ENCODE assay signal across 9 mouse cellular contexts in the genomic region with DNA sequence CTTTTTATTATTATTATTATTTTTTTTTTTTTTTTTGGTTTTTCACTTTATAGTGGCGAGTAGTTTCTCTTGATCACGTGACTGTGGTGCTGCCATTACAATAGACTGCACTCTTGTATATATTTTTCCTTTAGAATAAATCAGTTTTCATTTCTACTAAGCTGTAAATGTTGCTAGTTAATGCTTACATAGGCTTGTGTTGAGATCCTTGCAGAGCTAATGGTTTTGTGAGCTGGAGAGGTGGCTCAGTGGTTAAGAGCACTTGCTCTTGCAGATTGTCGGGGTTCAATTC. TPM values are rescaled to one million over a fixed set of nuclear protein-coding genes. Genes with fewer than 3 reads are reported as not detected.
DNase-seq lines count a peak whose midpoint lies in the region; ATAC-seq and TF ChIP-seq lines count a peak whose summit lies in the region.
"Had no signal": no experiment of that assay in that cellular context is flagged by ENCODE, and none has a peak within 500 bp of the region (broad histone marks: within the 10 kb centered on the region; RNA-seq: fewer than 3 reads in every experiment).

No protein-coding gene starts in this region.

- no peak for ATAC-seq in heart, embryonic 11.5 days (replicated peaks; ENCODE audit: insufficient number of reproducible peaks, low FRiP score, low TSS enrichment)
- no peak for ATAC-seq in heart, postnatal 0 days (ENCODE audit: insufficient read depth, low read depth)
- ATAC-seq in megakaryocyte progenitor cell, adult 5-6 weeks (replicated peaks; ENCODE audit: poor library complexity): no peak

- H3K79me2 ChIP-seq in MEL (ENCODE audit: control insufficient read depth, insufficient read depth, low read length, poor library complexity) (peaks cover 17% of the 10 kb centered on the region), macrophage (ENCODE audit: inconsistent target) (peaks cover 15% of the 10 kb centered on the region)

- no peaks in the 10 kb centered on the region for H3K4me1 ChIP-seq in heart, embryonic 11.5 days (ENCODE audit: control insufficient read depth, insufficient read depth, low read length)
- peaks cover 3 to 10% of the 10 kb centered on the region in 2 experiments for H3K4me1 ChIP-seq in MEL (ENCODE audit: control insufficient read depth in 1 of 2, insufficient read depth in 2 of 2, low read length in 2 of 2)
- no peaks in the 10 kb centered on the region for H3K4me1 ChIP-seq in heart, postnatal 0 days (ENCODE audit: control insufficient read depth, insufficient read depth)

- 83% methylated on average over 3 of the region's 3 CpGs for whole genome bisulfite sequencing in heart, embryonic 11.5 days (ENCODE audit: insufficient replicate concordance)
- 78% methylated on average over 3 of the region's 3 CpGs for WGBS in heart, postnatal 0 days
- WGBS in macrophage (ENCODE audit: missing documents): 45% methylated on average over 3 of the region's 3 CpGs

- peak overlapping the region; percentile 82 for H3K4me3 ChIP-seq in heart, embryonic 11.5 days (ENCODE audit: low read depth, low read length)
- H3K4me3 ChIP-seq in MEL (ENCODE audit: control insufficient read depth in 1 of 2, insufficient read depth in 1 of 2, low read depth in 2 of 2, low read length in 2 of 2): peak overlapping the region; percentile 59 to 88
- peak overlapping the region; percentile 56 for H3K4me3 ChIP-seq in heart, postnatal 0 days (ENCODE audit: low read depth, low read length)
- H3K4me3 ChIP-seq in macrophage (ENCODE audit: inconsistent target): peak overlapping the region; percentile 76

- no peak for TF ChIP-seq EP300 in MEL (IDR thresholded peaks at IDR 0.05; ENCODE audit: low read depth in 1 of 2, low read length in 2 of 2)
- TF ChIP-seq EP300 in heart, postnatal 0 days (IDR thresholded peaks at IDR 0.05; ENCODE audit: low read depth): no peak

- H3K9me3 ChIP-seq in heart, embryonic 11.5 days (replicated peaks; ENCODE audit: control insufficient read depth, low read length): no peaks in the 10 kb centered on the region
- H3K9me3 ChIP-seq in MEL (replicated peaks; ENCODE audit: insufficient read depth, low read length): no peaks in the 10 kb centered on the region
- no peaks in the 10 kb centered on the region for H3K9me3 ChIP-seq in heart, postnatal 0 days (replicated peaks; ENCODE audit: control insufficient read depth, low read length)

- H3K27me3 ChIP-seq in heart, embryonic 11.5 days (ENCODE audit: control insufficient read depth, insufficient read depth, low read length): no peaks in the 10 kb centered on the region
- no peaks in the 10 kb centered on the region for H3K27me3 ChIP-seq in MEL (ENCODE audit: control insufficient read depth in 1 of 2, insufficient read depth in 2 of 2, low read length in 2 of 2)
- H3K27me3 ChIP-seq in heart, postnatal 0 days (ENCODE audit: control insufficient read depth, insufficient read depth, low read length): no peaks in the 10 kb centered on the region

- TF ChIP-seq POLR2A in MEL (IDR thresholded peaks at IDR 0.05; ENCODE audit: control insufficient read depth in 1 of 2, insufficient read depth in 1 of 2, low read depth in 1 of 2, low read length in 2 of 2, poor library complexity in 1 of 2): no peak

- TF ChIP-seq CTCF in MEL (IDR thresholded peaks at IDR 0.05 in 2 of 3, conservative IDR thresholded peaks at IDR 0.05 in 1 of 3; ENCODE audit: control insufficient read depth in 1 of 3, insufficient read depth in 1 of 3, low read depth in 2 of 3, low read length in 3 of 3, poor library complexity in 1 of 3, severe bottlenecking in 1 of 3): no peak
- TF ChIP-seq CTCF in heart, postnatal 0 days (IDR thresholded peaks at IDR 0.05; ENCODE audit: low read depth): no peak

- H3K27ac ChIP-seq in heart, embryonic 11.5 days (ENCODE audit: low read depth, low read length): no peak overlapping the region
- peak overlapping the region; percentile 97 for H3K27ac ChIP-seq in MEL (ENCODE audit: control insufficient read depth, low read depth, low read length)
- H3K27ac ChIP-seq in heart, postnatal 0 days (ENCODE audit: low read depth): no peak overlapping the region
- H3K27ac ChIP-seq in macrophage: peak overlapping the region; percentile 63

- no peak for DNase-seq in heart, adult 8-10 months (ENCODE audit: low spot score)
- DNase-seq in MEL (ENCODE audit: low read depth, low spot score): no peak
- DNase-seq in heart, postnatal 0 days (ENCODE audit: low spot score): no peak
- DNase-seq in left cerebral cortex, postnatal 10 days (ENCODE audit: extremely low spot score in 1 of 2, low spot score in 2 of 2): no peak
- no peak for DNase-seq in cerebellum, adult 18-20 months

- H3K36me3 ChIP-seq in heart, embryonic 11.5 days (ENCODE audit: control insufficient read depth, insufficient read depth, low read length): no peaks in the 10 kb centered on the region
- H3K36me3 ChIP-seq in MEL (ENCODE audit: control insufficient read depth in 1 of 2, insufficient read depth in 2 of 2, low read length in 2 of 2) (peaks cover 4 to 25% of the 10 kb centered on the region in 2 experiments; a peak in 3 of 4 replicates), macrophage (ENCODE audit: inconsistent target) (no peaks in the 10 kb centered on the region; the same call in 1 of the 2 replicates)
- H3K36me3 ChIP-seq in heart, postnatal 0 days (replicated peaks; ENCODE audit: control insufficient read depth, insufficient read depth, low read length): no peaks in the 10 kb centered on the region; the same call in 1 of the 2 replicates

- intact Hi-C loops in left cerebral cortex, postnatal 10 days (cut with DNase I): no loop called here

- TF ChIP-seq RAD21 in MEL (IDR thresholded peaks at IDR 0.05; ENCODE audit: low read depth, low read length): no peak

- H3K4me2 ChIP-seq in heart, embryonic 11.5 days: peak overlapping the region; percentile 82
- H3K4me2 ChIP-seq in heart, postnatal 0 days (ENCODE audit: low read depth, low read length): peak overlapping the region; percentile 77

- peak overlapping the region; percentile 87 for H3K9ac ChIP-seq in heart, embryonic 11.5 days (ENCODE audit: low read depth, low read length)
- H3K9ac ChIP-seq in MEL (ENCODE audit: control insufficient read depth, low read depth, low read length, poor library complexity, severe bottlenecking): peak overlapping the region; percentile 94
- H3K9ac ChIP-seq in heart, postnatal 0 days (replicated peaks; ENCODE audit: low read depth, low read length): no peak overlapping the region

TF ChIP-seq in MEL, 35 proteins besides CTCF, POLR2A, EP300 and RAD21:
- TF ChIP-seq USF2 (IDR thresholded peaks at IDR 0.05; ENCODE audit: borderline replicate concordance in 1 of 2, insufficient read depth in 1 of 2, low read depth in 1 of 2, low read length in 2 of 2) (peak; percentile 61 to 88; a peak in 3 of 4 replicates), TBP (IDR thresholded peaks at IDR 0.05; ENCODE audit: low read depth, low read length) (no peak), BHLHE40 (IDR thresholded peaks at IDR 0.05; ENCODE audit: borderline replicate concordance, low read depth, low read length) (peak; percentile 85), USF1 (IDR thresholded peaks at IDR 0.05; ENCODE audit: low read depth, low read length) (peak; percentile 93), TAL1 (IDR thresholded peaks at IDR 0.05; ENCODE audit: low read length) (no peak), POLR2AphosphoS5 (IDR thresholded peaks at IDR 0.05; ENCODE audit: borderline replicate concordance, low read depth, low read length) (no peak)
TF ChIP-seq in MEL: peak in this region for 3.

RNA-seq across cellular contexts. Expression of gene Rad50, which starts 0.5 kb away (rescaled TPM):
- polyA plus RNA-seq in heart, embryonic 11.5 days (2014; fragmentation: Nextera tagmentation; extraction: Ambion mirVana): 19.5 and 22.4 TPM in 2 replicates
- 1 to 10 TPM; 6.4 to 9.5 (median 7.3) TPM for total RNA-seq in heart, adult 8-10 months (2022)
- 41.2 and 44.6 TPM in 2 replicates for total RNA-seq in MEL (2012; rRNA removed)
- polyA plus RNA-seq in MEL (2012; ENCODE audit: insufficient read depth in 1 of 2, insufficient read length in 2 of 2, low read depth in 1 of 2, low replicate concordance in 2 of 2, missing spikeins in 1 of 2) (100 to 1,000 TPM in 1 of 2 experiments, 10 to 100 TPM in 1; 32.6 to 447 TPM), macrophage (2018) (13.3 to 30.3 TPM (median 19.0 TPM) in 3 replicates)
- 4.6 and 5.9 TPM in 2 replicates for total RNA-seq in heart, postnatal 0 days (2014; rRNA removed; ENCODE audit: low replicate concordance)
- 13.5 and 14.9 TPM in 2 replicates for polyA plus RNA-seq in heart, postnatal 0 days (2015; fragmentation: Nextera tagmentation; extraction: Ambion mirVana)
- 10 to 100 TPM; 10.6 to 72.6 (median 35.5) TPM for total RNA-seq in macrophage (2018; cell fraction: chromatin; rRNA removed)
- 10 to 100 TPM in 24 of 26 experiments, 1 to 10 TPM in 2; 8.4 to 19.4 (median 16.1) TPM for total RNA-seq in macrophage (2018; cell fraction: cytosol; rRNA removed)
- total RNA-seq in macrophage (2018; cell fraction: nucleus; rRNA removed): 10 to 100 TPM; 10.5 to 43.0 (median 21.8) TPM
- 1 to 10 TPM; 9.4 to 9.7 TPM for total RNA-seq in left cerebral cortex, postnatal 10 days (2021)
- total RNA-seq in megakaryocyte progenitor cell, adult 5-6 weeks (2015): 49.3 and 57.7 TPM in 2 replicates
- 66.5 and 79.1 TPM in 2 replicates for total RNA-seq in megakaryocyte progenitor cell, adult 5-6 weeks (2017)

RNA-seq across cellular contexts. Expression of gene Il5, which starts 12.9 kb away (rescaled TPM):
- not detected in 2 replicates for polyA plus RNA-seq in heart, embryonic 11.5 days (2014; fragmentation: Nextera tagmentation; extraction: Ambion mirVana)
- total RNA-seq in heart, adult 8-10 months (2022): under 1 TPM in 1 of 4 experiments, not detected in 3; 0.16 TPM
- total RNA-seq in MEL (2012; rRNA removed): not detected in 2 replicates
- polyA plus RNA-seq in MEL (2012; ENCODE audit: insufficient read depth in 1 of 2, insufficient read length in 2 of 2, low read depth in 1 of 2, low replicate concordance in 2 of 2, missing spikeins in 1 of 2) (not detected), macrophage (2018) (not detected in 3 replicates)
- total RNA-seq in heart, postnatal 0 days (2014; rRNA removed; ENCODE audit: low replicate concordance): not detected in 2 replicates
- 0.07 TPM in 2 replicates for polyA plus RNA-seq in heart, postnatal 0 days (2015; fragmentation: Nextera tagmentation; extraction: Ambion mirVana)
- total RNA-seq in macrophage (2018; cell fraction: chromatin; rRNA removed): not detected
- total RNA-seq in macrophage (2018; cell fraction: cytosol; rRNA removed): not detected
- under 1 TPM in 1 of 26 experiments, not detected in 25; 0.82 TPM for total RNA-seq in macrophage (2018; cell fraction: nucleus; rRNA removed)
- under 1 TPM in 1 of 2 experiments, not detected in 1; 0.30 TPM for total RNA-seq in left cerebral cortex, postnatal 10 days (2021)
- not detected in 2 replicates for total RNA-seq in megakaryocyte progenitor cell, adult 5-6 weeks (2015)
- total RNA-seq in megakaryocyte progenitor cell, adult 5-6 weeks (2017): not detected in 2 replicates
- total RNA-seq: left cerebral cortex, postnatal 36 days had no signal

Comparison
In these comparisons a context has a peak if more than half of its experiments do, and no peak if none do; other contexts are left out.
1. H3K27ac ChIP-seq: peak in MEL (single experiment) and macrophage (single experiment); none in heart, embryonic 11.5 days (single experiment) and heart, postnatal 0 days (single experiment).
2. Peak in every context shown above with its lines, with median percentiles within 50 percentile points of each other: H3K4me3 ChIP-seq.